Mouse (Mus musculus) liver, embryonic 11.5 days (tissue): ENCODE results near the gene Olfr533. TPM values are rescaled to one million over a fixed set of nuclear protein-coding genes. Genes with fewer than 3 reads are reported as not detected.
"Not testable (repeated sequence)": the region's sequence is repeated elsewhere in the genome, so short reads cannot be mapped to it uniquely, and the experiment has no call there.

Experiments used
- ATAC-seq: fragments of 200-750 bp; cut with Nextera tagmentation; replicated peaks from 2 replicates; pipeline ENCODE4 v1.8.0; 2017; ENCODE audit warnings: moderate number of reproducible peaks, mild to moderate bottlenecking, moderate TSS enrichment, moderate library complexity; ENCODE audit not compliant: low FRiP score
- DNase-seq: peaks from one replicate; pipeline ENCODE4 v3.0.0-alpha.2; 2017; ENCODE audit warnings: low spot score
- H3K27ac ChIP-seq: fragments of 300-500 bp; sonication (generic); 2 replicates; pipeline ENCODE4 v1.5.1; 2014; ENCODE audit warnings: mild to moderate bottlenecking, low read depth, low read length, control low read depth
- H3K27me3 ChIP-seq: fragments of 300-500 bp; sonication (generic); replicated peaks from 2 replicates; pipeline ENCODE4 v1.6.1; 2014; ENCODE audit warnings: low read length, mixed read lengths; ENCODE audit not compliant: control insufficient read depth, insufficient read depth
- H3K36me3 ChIP-seq: fragments of 300-500 bp; sonication (generic); 2 replicates; pipeline ENCODE4 v1.6.1; 2014; ENCODE audit warnings: mild to moderate bottlenecking, low read length, moderate library complexity, mixed read lengths; ENCODE audit not compliant: control insufficient read depth, insufficient read depth
- H3K4me1 ChIP-seq: fragments of 300-500 bp; sonication (generic); replicated peaks from 2 replicates; pipeline ENCODE4 v1.6.1; 2014; ENCODE audit warnings: low read length, mixed read lengths; ENCODE audit not compliant: control insufficient read depth, insufficient read depth
- H3K4me2 ChIP-seq: fragments of 300-500 bp; sonication (generic); 2 replicates; pipeline ENCODE4 v1.6.1; 2014; ENCODE audit warnings: mild to moderate bottlenecking, control low read depth, moderate library complexity
- H3K4me3 ChIP-seq: fragments of 300-500 bp; sonication (generic); 2 replicates; pipeline ENCODE4 v1.5.1; 2014; ENCODE audit warnings: low read depth, low read length, control low read depth
- H3K9ac ChIP-seq: fragments of 300-500 bp; sonication (generic); 2 replicates; pipeline ENCODE4 v1.6.1; 2014; ENCODE audit warnings: low read depth, low read length, control low read depth
- H3K9me3 ChIP-seq: fragments of 300-500 bp; sonication (generic); 2 replicates; pipeline ENCODE4 v1.6.1; 2016; ENCODE audit warnings: low read length, inconsistent platforms, mixed read lengths; ENCODE audit not compliant: control insufficient read depth
- WGBS: fragments of 180-500 bp; shearing (Covaris S2); extraction: QIAGEN DNeasy Blood & Tissue Kit; methylation state at CpG from one replicate; pipeline ENCODE4 v1.1.7; 2014; 5-methylcytosine and 5-hydroxymethylcytosine counted together
- polyA plus RNA-seq: library from polyadenylated mRNA; unstranded; fragments of >200 nt; fragmentation: Nextera tagmentation; extraction: Ambion mirVana; gene quantifications from 2 replicates; pipeline ENCODE4 v1.2.1, GENCODE M21; 2014

Gene Olfr533
- not detected in 2 replicates for polyA plus RNA-seq

- DNase-seq, H3K4me3 ChIP-seq, ATAC-seq, H3K4me1 ChIP-seq, H3K4me2 ChIP-seq, H3K9ac ChIP-seq, H3K36me3 ChIP-seq, H3K9me3 ChIP-seq, H3K27me3 ChIP-seq, H3K27ac ChIP-seq: not testable (repeated sequence)
- WGBS, result 67% methylated on average over 1 of the region's 1 CpGs
Observed at GRCm38 (mm10) chr7:140463070-140463469, at the start of gene Olfr533. Gene Olfr533 (plus strand): TSS chr7:140463370.

GRCm38 (mm10) chr7:140421539-140421938 lies 41.6 kb upstream of the Olfr533 start, which contains the start of gene Olfr532:
Gene Olfr532 (minus strand): TSS chr7:140421639.
- H3K4me1 ChIP-seq, result no peaks in the 10 kb centered on the region
- H3K4me3 ChIP-seq, result no peak within 1 kb of the TSS
- no peak within 1 kb of the TSS for H3K9ac ChIP-seq
- no peak within 1 kb of the TSS for H3K27ac ChIP-seq
- ATAC-seq (no peak), DNase-seq (no peak)
- WGBS, result 89% methylated on average over 1 of the region's 1 CpGs
- no peaks in the 10 kb centered on the region for H3K27me3 ChIP-seq
- no peaks in the 10 kb centered on the region; the same call in 1 of the 2 replicates for H3K9me3 ChIP-seq
- H3K4me2 ChIP-seq, result no peak within 1 kb of the TSS
- H3K36me3 ChIP-seq, result no peaks in the 10 kb centered on the region

- WGBS, result 77% methylated on average over 1 of the region's 1 CpGs
- DNase-seq (no peak), ATAC-seq (no peak)
- no peaks in the 10 kb centered on the region for H3K9me3 ChIP-seq
- H3K27ac ChIP-seq, result no peak overlapping the region
- H3K9ac ChIP-seq, result no peak overlapping the region
- no peak overlapping the region for H3K4me3 ChIP-seq
- H3K4me1 ChIP-seq, result no peaks in the 10 kb centered on the region
- no peak overlapping the region for H3K4me2 ChIP-seq
- H3K36me3 ChIP-seq, result no peaks in the 10 kb centered on the region
- no peaks in the 10 kb centered on the region for H3K27me3 ChIP-seq
Observed at GRCm38 (mm10) chr7:140443141-140443540, 20.0 kb upstream of the Olfr533 start.

- 57% methylated on average over 1 of the region's 1 CpGs for WGBS
Observed at GRCm38 (mm10) chr7:140477886-140478285, 14.7 kb downstream of the Olfr533 start.

GRCm38 (mm10) chr7:140478733-140479132 lies 15.6 kb downstream of the Olfr533 start:
- WGBS, result 78% methylated on average over 1 of the region's 1 CpGs
- no peak for DNase-seq

More at GRCm38 (mm10) chr7:140477886-140478285, 14.7 kb downstream of the Olfr533 start:
- Histone ChIP-seq H3K27ac (no peak overlapping the region), H3K4me1 (no peaks in the 10 kb centered on the region), H3K4me2 (no peak overlapping the region), H3K36me3 (no peaks in the 10 kb centered on the region), H3K9me3 (peaks cover 3% of the 10 kb centered on the region; the same call in 1 of the 2 replicates), H3K9ac (no peak overlapping the region), H3K27me3 (no peaks in the 10 kb centered on the region), H3K4me3 (no peak overlapping the region)
- DNase-seq (no peak), ATAC-seq (no peak)

GRCm38 (mm10) chr7:140483916-140484315 lies 20.7 kb downstream of the Olfr533 start, which contains the start of gene Olfr535:
Gene Olfr535 (plus strand): TSS chr7:140484216.
- H3K9me3 ChIP-seq, result no peaks in the 10 kb centered on the region
- no peaks in the 10 kb centered on the region for H3K27me3 ChIP-seq
- ATAC-seq (no peak), DNase-seq (no peak)
- no peak within 1 kb of the TSS for H3K27ac ChIP-seq
- no peak within 1 kb of the TSS for H3K4me2 ChIP-seq
- 72% methylated on average over 1 of the region's 1 CpGs for WGBS
- H3K4me3 ChIP-seq, result no peak within 1 kb of the TSS
- H3K36me3 ChIP-seq, result no peaks in the 10 kb centered on the region
- H3K9ac ChIP-seq, result no peak within 1 kb of the TSS
- no peaks in the 10 kb centered on the region for H3K4me1 ChIP-seq

More at GRCm38 (mm10) chr7:140478733-140479132, 15.6 kb downstream of the Olfr533 start:
- Histone ChIP-seq H3K4me2 (no peak overlapping the region), H3K9me3 (peaks cover 3% of the 10 kb centered on the region; the same call in 1 of the 2 replicates), H3K27me3 (no peaks in the 10 kb centered on the region), H3K36me3 (no peaks in the 10 kb centered on the region), H3K4me3 (no peak overlapping the region), H3K27ac (no peak overlapping the region), H3K4me1 (no peaks in the 10 kb centered on the region), H3K9ac (no peak overlapping the region)
- no peak for ATAC-seq

GRCm38 (mm10) chr7:140488981-140489380 lies 25.8 kb downstream of the Olfr533 start:
- no peak overlapping the region for H3K9ac ChIP-seq
- no peak overlapping the region for H3K27ac ChIP-seq
- DNase-seq (no peak), ATAC-seq (no peak)
- H3K36me3 ChIP-seq, result no peaks in the 10 kb centered on the region
- H3K4me2 ChIP-seq, result no peak overlapping the region
- no peaks in the 10 kb centered on the region for H3K27me3 ChIP-seq
- H3K4me1 ChIP-seq, result no peaks in the 10 kb centered on the region
- H3K9me3 ChIP-seq, result no peaks in the 10 kb centered on the region
- H3K4me3 ChIP-seq, result no peak overlapping the region
- WGBS, result 81% methylated on average over 1 of the region's 1 CpGs

GRCm38 (mm10) chr7:140494231-140494630 lies 31.1 kb downstream of the Olfr533 start:
- ATAC-seq, result no peak
- Histone ChIP-seq H3K27me3 (no peaks in the 10 kb centered on the region), H3K4me1 (no peaks in the 10 kb centered on the region), H3K9me3 (no peaks in the 10 kb centered on the region), H3K36me3 (no peaks in the 10 kb centered on the region), H3K9ac (no peak overlapping the region), H3K4me2 (no peak overlapping the region), H3K4me3 (no peak overlapping the region), H3K27ac (no peak overlapping the region)
- DNase-seq, result no peak
- 35% methylated on average over 2 of the region's 2 CpGs for WGBS

GRCm38 (mm10) chr7:140494702-140495101 lies 31.5 kb downstream of the Olfr533 start:
- no peaks in the 10 kb centered on the region for H3K4me1 ChIP-seq
- ATAC-seq, result no peak

More at GRCm38 (mm10) chr7:140494702-140495101, 31.5 kb downstream of the Olfr533 start:
- Histone ChIP-seq H3K27me3 (no peaks in the 10 kb centered on the region), H3K4me2 (no peak overlapping the region), H3K36me3 (no peaks in the 10 kb centered on the region), H3K9ac (no peak overlapping the region), H3K4me3 (no peak overlapping the region), H3K9me3 (no peaks in the 10 kb centered on the region), H3K27ac (no peak overlapping the region)
- DNase-seq, result no peak
